Mouse (Mus musculus): Measurements from ENCODE around the gene Gm10306. TPM values are rescaled to one million over a fixed set of nuclear protein-coding genes. Genes with fewer than 3 reads are reported as not detected.

Gm10306 gene
- polyA plus RNA-seq, 1 experiment from 2014 or later = 0.26 TPM

Other genes with a start within 250 kb of the Gm10306 start
- gene Caap1, start 250 bp downstream of the Gm10306 start, polyA plus RNA-seq (2016; fragmentation: Nextera tagmentation; extraction: Ambion mirVana) = 18.2 and 18.8 TPM in 2 replicates
- 58.9 and 59.7 TPM in 2 replicates for gene Plaa, start 46.7 kb downstream of the Gm10306 start, polyA plus RNA-seq (2016; fragmentation: Nextera tagmentation; extraction: Ambion mirVana)
- gene Ift74, start 57.9 kb downstream of the Gm10306 start, polyA plus RNA-seq (2016; fragmentation: Nextera tagmentation; extraction: Ambion mirVana) = 6.1 and 6.9 TPM in 2 replicates
- 0.05 and 0.15 TPM in 2 replicates for gene Lrrc19, start 93.6 kb downstream of the Gm10306 start, polyA plus RNA-seq (2016; fragmentation: Nextera tagmentation; extraction: Ambion mirVana)
- 8.0 and 8.2 TPM in 2 replicates for gene Tek, start 182.7 kb downstream of the Gm10306 start, polyA plus RNA-seq (2016; fragmentation: Nextera tagmentation; extraction: Ambion mirVana)